Mouse (Mus musculus): ENCODE measurements around the gene Ndufaf8. TPM values are rescaled to one million over a fixed set of nuclear protein-coding genes. Genes with fewer than 3 reads are reported as not detected.

The Ndufaf8 gene
- total and polyA plus RNA-seq, 3 experiments = 46.3 to 103 (median 50.2) TPM

DNA sequence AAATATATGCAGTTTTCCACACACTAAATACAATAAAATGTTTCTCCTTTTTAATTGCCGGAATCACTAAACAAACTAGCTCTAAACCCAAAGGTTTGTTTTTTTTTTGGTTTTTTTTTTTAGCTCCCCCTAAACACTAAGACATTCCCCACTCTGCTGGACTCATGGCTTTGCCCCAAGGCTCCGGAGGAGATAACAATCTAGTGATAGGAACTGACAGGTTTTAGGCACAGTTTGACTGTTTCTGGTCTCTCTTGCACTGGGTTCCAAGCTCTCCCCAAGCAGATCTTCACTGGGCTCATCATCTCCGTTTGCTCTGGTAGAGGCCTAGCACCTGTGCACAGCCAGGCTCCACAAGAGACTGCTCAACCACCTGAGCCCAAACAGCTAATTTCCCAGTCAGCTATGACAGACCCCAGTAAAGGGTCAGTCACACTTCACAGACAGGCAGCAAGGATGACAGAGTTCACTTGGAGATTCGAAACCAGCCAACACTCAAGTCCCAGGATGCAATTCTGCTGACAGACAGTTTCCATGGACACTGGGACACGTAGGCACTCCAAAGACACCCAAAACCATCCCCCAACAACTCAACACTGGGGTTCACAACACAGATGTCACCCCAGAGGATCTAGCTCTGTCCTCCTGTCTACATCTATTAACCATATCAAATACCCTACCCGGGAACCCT, 50.9 kb downstream of the Ndufaf8 start:
- DNase-seq (ENCODE audit: extremely low read depth) = peak; percentile 53
- Histone ChIP-seq H3K4me3 (replicated peaks in 1 of 3; ENCODE audit: low read depth in 2 of 3, low read length in 2 of 3, poor library complexity in 1 of 3) (peak overlapping the region; percentile 72 to 99 (median 90)), H3K36me3 (replicated peaks in 1 of 2; ENCODE audit: control insufficient read depth in 1 of 2, insufficient read depth in 1 of 2, low read length in 1 of 2) (peaks cover 13 to 39% of the 10 kb centered on the region in 2 experiments), H3K27ac (ENCODE audit: insufficient read depth, low read depth) (no peak overlapping the region), H3K79me2 (replicated peaks; ENCODE audit: control insufficient read depth, extremely low read depth, insufficient read depth, poor library complexity, severe bottlenecking) (peaks cover 48% of the 10 kb centered on the region), H3K4me2 (ENCODE audit: insufficient read depth, low read depth, poor library complexity, severe bottlenecking) (peak overlapping the region; percentile 88), H3K27me3 (replicated peaks) (no peaks in the 10 kb centered on the region), H3K4me1 (ENCODE audit: control insufficient read depth in 1 of 2, insufficient read depth in 2 of 2) (peaks cover 7 to 35% of the 10 kb centered on the region in 2 experiments), H3K9me3 (replicated peaks; ENCODE audit: low read length) (no peaks in the 10 kb centered on the region), H3K9ac (ENCODE audit: insufficient read depth, low read depth) (peak overlapping the region; percentile 84)
- TF ChIP-seq GABPA (IDR thresholded peaks at IDR 0.05; ENCODE audit: insufficient replicate concordance, low read depth, low read length) (no peak), TCF12 (IDR thresholded peaks at IDR 0.05; ENCODE audit: low read depth, low read length) (no peak), HCFC1 (IDR thresholded peaks at IDR 0.05; ENCODE audit: low read depth, low read length) (no peak), ZC3H11A (IDR thresholded peaks at IDR 0.05; ENCODE audit: low read depth, low read length) (no peak), POLR2A (IDR thresholded peaks at IDR 0.05; ENCODE audit: low read depth, low read length) (no peak), MEF2A (IDR thresholded peaks at IDR 0.05; ENCODE audit: borderline replicate concordance, low read depth, low read length) (no peak), POLR2AphosphoS2 (IDR thresholded peaks at IDR 0.05; ENCODE audit: low read depth, low read length) (no peak), ETS1 (conservative IDR thresholded peaks at IDR 0.05; ENCODE audit: low read depth, low read length) (no peak), ZKSCAN1 (IDR thresholded peaks at IDR 0.05; ENCODE audit: borderline replicate concordance, low read depth, low read length) (no peak), IRF4 (IDR thresholded peaks at IDR 0.05; ENCODE audit: low read depth, low read length) (no peak), JUN (IDR thresholded peaks at IDR 0.05; ENCODE audit: insufficient read depth, low read depth, low read length) (no peak), ZMIZ1 (IDR thresholded peaks at IDR 0.05; ENCODE audit: low read depth, low read length) (no peak), EP300 (IDR thresholded peaks at IDR 0.05; ENCODE audit: low read length) (0 out of 2 replicates have a peak, but pooled peaks have one; percentile 8), NRF1 (IDR thresholded peaks at IDR 0.05; ENCODE audit: low read depth, low read length) (no peak), SMC3 (IDR thresholded peaks at IDR 0.05; ENCODE audit: low read depth, low read length) (no peak), RCOR1 (conservative IDR thresholded peaks at IDR 0.05; ENCODE audit: low read depth, low read length) (no peak), MAFK (IDR thresholded peaks at IDR 0.05; ENCODE audit: insufficient replicate concordance, low read length) (peak; percentile 41; the same call in 1 of the 2 replicates)
- in situ Hi-C loops (cut with MboI; ENCODE audit: low pct_ligation_motif_present, low pct_unique_long_range_greater_than_20kb, low sequenced_read_pairs) (no loop called here), dilution Hi-C loops (cut with MboI; ENCODE audit: extremely low pct_ligation_motif_present, extremely low pct_unique_long_range_greater_than_20kb, low sequenced_read_pairs) (no loop called here)

Other genes starting within 250 kb of the Ndufaf8 start
- 59.7 and 67.2 TPM in 2 replicates for gene Chmp6, start 185.5 kb upstream of the Ndufaf8 start, total RNA-seq (2012; rRNA removed)
- 63.2 and 70.6 TPM in 2 replicates for gene Chmp6, start 185.5 kb upstream of the Ndufaf8 start, total RNA-seq (2014; rRNA removed)
- gene Chmp6, start 185.5 kb upstream of the Ndufaf8 start, polyA plus RNA-seq (2012; ENCODE audit: insufficient read length, low read depth) = 50.3 and 67.9 TPM in 2 replicates
- gene Baiap2, start 156.2 kb upstream of the Ndufaf8 start, total RNA-seq (2012; rRNA removed) = 6.7 and 9.9 TPM in 2 replicates
- 3.2 and 3.4 TPM in 2 replicates for gene Baiap2, start 156.2 kb upstream of the Ndufaf8 start, total RNA-seq (2014; rRNA removed)
- 5.6 and 6.1 TPM in 2 replicates for gene Baiap2, start 156.2 kb upstream of the Ndufaf8 start, polyA plus RNA-seq (2012; ENCODE audit: insufficient read length, low read depth)
- 0.08 and 0.17 TPM in 2 replicates for gene Aatk, start 51.8 kb upstream of the Ndufaf8 start, total RNA-seq (2012; rRNA removed)
- 0.07 and 0.19 TPM in 2 replicates for gene Aatk, start 51.8 kb upstream of the Ndufaf8 start, total RNA-seq (2014; rRNA removed)
- 0.21 and 0.42 TPM in 2 replicates for gene Aatk, start 51.8 kb upstream of the Ndufaf8 start, polyA plus RNA-seq (2012; ENCODE audit: insufficient read length, low read depth)
- 15.9 and 20.9 TPM in 2 replicates for gene Cep131, start 12.1 kb upstream of the Ndufaf8 start, total RNA-seq (2012; rRNA removed)
- 1.7 and 2.3 TPM in 2 replicates for gene Cep131, start 12.1 kb upstream of the Ndufaf8 start, total RNA-seq (2014; rRNA removed)
- gene Cep131, start 12.1 kb upstream of the Ndufaf8 start, polyA plus RNA-seq (2012; ENCODE audit: insufficient read length, low read depth) = 10.2 and 12.7 TPM in 2 replicates
- 22.1 and 22.3 TPM in 2 replicates for gene Tepsin, start 197 bp upstream of the Ndufaf8 start, total RNA-seq (2012; rRNA removed)
- gene Tepsin, start 197 bp upstream of the Ndufaf8 start, total RNA-seq (2014; rRNA removed) = 13.7 and 14.5 TPM in 2 replicates
- gene Tepsin, start 197 bp upstream of the Ndufaf8 start, polyA plus RNA-seq (2012; ENCODE audit: insufficient read length, low read depth) = 13.0 and 14.2 TPM in 2 replicates
- 86.2 and 97.6 TPM in 2 replicates for gene Slc38a10, start 52.4 kb downstream of the Ndufaf8 start, total RNA-seq (2012; rRNA removed)
- 42.8 and 47.1 TPM in 2 replicates for gene Slc38a10, start 52.4 kb downstream of the Ndufaf8 start, total RNA-seq (2014; rRNA removed)
- 75.6 and 83.7 TPM in 2 replicates for gene Slc38a10, start 52.4 kb downstream of the Ndufaf8 start, polyA plus RNA-seq (2012; ENCODE audit: insufficient read length, low read depth)
- 0.04 TPM in 2 replicates for gene Bahcc1, start 134.0 kb downstream of the Ndufaf8 start, total RNA-seq (2012; rRNA removed)
- not detected in 2 replicates for gene Bahcc1, start 134.0 kb downstream of the Ndufaf8 start, total RNA-seq (2014; rRNA removed)
- gene Bahcc1, start 134.0 kb downstream of the Ndufaf8 start, polyA plus RNA-seq (2012; ENCODE audit: insufficient read length, low read depth) = not detected in 2 replicates
- gene Actg1, start 249.6 kb downstream of the Ndufaf8 start, total RNA-seq (2012; rRNA removed) = 1,832 and 2,176 TPM in 2 replicates
- gene Actg1, start 249.6 kb downstream of the Ndufaf8 start, total RNA-seq (2014; rRNA removed) = 2,424 and 2,484 TPM in 2 replicates
- 3,554 and 4,362 TPM in 2 replicates for gene Actg1, start 249.6 kb downstream of the Ndufaf8 start, polyA plus RNA-seq (2012; ENCODE audit: insufficient read length, low read depth)